Mouse (Mus musculus): ENCODE data around the gene Tmem255b. TPM values are rescaled to one million over a fixed set of nuclear protein-coding genes. Genes with fewer than 3 reads are reported as not detected.

The Tmem255b gene
- 10 to 100 TPM in 1 of 2 experiments, 1 to 10 TPM in 1; 9.3 to 11.1 TPM for total RNA-seq (2021)
- long read RNA-seq, partial matches to known transcripts: 0 of 4 reads
- long read RNA-seq, other reads (novel, unspliced or antisense): 3 of 4 reads

DNA sequence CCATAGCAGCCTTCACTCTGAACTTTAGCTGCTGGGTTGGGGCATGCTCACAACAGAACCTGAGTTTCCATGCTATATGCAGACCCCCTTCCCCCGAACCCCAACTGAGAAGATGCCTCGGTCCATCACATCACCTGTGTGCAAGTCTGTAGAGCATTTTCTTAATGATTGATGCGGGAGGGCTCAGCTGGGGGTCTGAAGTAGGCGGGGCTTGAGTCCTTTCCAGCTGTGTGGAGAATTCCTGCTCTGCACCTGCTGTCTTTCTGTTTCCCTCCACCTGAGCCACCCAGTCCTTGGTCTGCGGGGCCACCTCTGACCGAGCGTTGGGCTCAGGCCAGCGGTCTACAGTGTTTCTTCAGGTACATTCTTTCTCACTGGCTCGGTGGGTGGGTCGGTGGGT is at the start of gene Tmem255b:
Gene Tmem255b, plus strand, starts transcription at position 301 of the 400 bp plus-strand sequence.
- DNase-seq (ENCODE audit: low spot score in 2 of 2): no peak

DNA sequence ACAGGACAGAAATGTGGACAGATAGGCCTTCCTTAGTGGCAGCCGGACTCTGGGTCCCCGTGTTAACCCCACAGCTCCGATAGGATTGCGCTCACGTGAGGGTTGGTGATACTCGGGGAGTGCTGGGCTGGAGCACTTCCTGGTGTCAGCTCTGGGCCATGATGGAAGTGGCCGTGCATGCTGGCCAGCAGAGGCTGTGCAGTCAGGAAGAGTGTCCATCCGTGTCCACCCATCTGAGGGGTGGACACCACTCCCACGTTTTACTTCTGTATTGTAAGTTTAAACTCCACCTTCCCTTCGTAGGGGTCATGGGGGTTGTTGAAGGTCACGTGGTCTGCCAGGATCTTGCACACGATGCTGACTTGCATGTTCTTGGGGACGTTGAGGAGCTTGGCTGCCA is 48.6 kb upstream of the Tmem255b start:
- no peak for DNase-seq (ENCODE audit: low spot score in 2 of 2)

DNA sequence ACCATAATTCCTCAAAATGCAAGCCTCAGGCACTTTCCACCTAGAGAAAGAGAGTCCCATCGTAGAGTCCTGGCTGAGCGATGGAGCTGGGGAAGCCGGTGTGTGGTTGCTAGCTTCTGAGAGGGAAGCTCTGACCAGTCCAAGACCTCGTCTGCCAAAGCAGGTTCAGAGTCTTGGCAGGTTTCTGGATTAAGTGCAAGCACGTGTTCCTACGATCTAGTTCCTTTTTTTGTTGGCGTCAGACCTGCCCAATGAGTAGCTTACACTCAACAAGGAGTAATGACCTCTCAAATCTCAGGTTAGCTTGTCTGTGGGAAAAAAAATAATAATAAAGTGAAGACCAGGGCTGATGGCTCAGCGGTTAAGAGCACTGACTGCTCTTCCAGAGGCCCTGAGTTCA is 47.3 kb upstream of the Tmem255b start:
- DNase-seq (ENCODE audit: low spot score in 2 of 2): no peak

DNA sequence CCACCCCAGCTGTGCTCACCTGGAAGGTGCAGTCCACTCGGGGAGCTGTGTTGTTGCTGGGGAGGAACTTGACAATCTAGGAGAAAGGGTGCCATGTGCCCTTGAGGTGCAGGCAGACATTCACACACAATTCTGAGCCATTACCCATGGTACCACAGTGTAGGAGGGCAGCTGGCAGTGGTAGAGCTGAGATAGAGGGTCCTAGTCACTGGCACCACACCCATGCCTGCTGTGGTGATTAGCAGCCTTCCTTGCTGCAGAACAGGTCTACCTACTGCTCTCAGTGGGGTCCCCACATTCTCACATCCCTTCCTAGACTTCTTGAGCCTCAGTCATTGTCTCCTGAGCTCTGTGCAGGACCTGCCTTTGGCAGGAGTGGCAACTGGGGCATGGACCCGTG is 46.2 kb upstream of the Tmem255b start:
- no peak for DNase-seq (ENCODE audit: low spot score in 2 of 2)

DNA sequence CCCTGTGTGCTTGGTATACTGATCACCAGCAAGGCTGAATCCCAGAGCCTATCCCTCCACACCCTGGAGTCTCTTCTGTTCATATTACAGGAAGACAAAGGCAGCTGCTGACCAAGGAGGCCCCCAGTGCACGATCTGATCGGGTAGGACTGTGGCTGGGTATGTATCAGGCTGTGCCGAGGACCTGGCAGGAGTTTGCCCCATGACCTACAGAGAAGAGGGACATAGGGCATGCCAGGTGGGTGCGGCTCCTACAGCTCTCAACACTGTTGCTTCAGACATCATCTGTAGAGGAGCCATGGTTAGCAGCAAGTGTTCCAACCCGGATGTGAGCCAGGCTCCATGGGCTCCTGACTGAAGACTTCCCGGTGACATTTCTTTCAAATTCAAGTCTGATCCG is 41.1 kb upstream of the Tmem255b start:
- no peak for DNase-seq (ENCODE audit: low spot score in 2 of 2)

DNA sequence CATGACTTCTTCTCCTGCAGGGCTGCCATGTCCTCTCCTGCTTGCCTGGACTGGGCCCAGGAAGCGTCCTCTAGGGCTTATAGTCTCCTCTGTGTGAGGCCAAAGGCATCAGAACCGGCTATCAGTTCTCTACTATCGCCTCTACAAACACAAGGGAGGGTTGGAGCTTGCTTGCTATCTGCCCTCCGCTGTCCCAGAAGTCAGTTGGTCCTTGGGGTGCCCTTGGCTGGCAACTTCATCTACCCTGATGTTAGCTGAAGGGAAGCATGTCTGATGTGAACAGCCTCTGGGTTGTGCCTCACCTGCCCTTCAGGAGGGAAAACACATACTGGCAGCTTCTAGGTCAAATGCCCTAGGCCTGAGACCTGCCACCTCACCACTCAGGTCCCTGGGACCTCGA is 38.3 kb upstream of the Tmem255b start, which contains the start of gene Atp4b:
Gene Atp4b, minus strand, starts transcription at position 101 of the 400 bp plus-strand sequence.
- DNase-seq (ENCODE audit: low spot score in 2 of 2): no peak

DNA sequence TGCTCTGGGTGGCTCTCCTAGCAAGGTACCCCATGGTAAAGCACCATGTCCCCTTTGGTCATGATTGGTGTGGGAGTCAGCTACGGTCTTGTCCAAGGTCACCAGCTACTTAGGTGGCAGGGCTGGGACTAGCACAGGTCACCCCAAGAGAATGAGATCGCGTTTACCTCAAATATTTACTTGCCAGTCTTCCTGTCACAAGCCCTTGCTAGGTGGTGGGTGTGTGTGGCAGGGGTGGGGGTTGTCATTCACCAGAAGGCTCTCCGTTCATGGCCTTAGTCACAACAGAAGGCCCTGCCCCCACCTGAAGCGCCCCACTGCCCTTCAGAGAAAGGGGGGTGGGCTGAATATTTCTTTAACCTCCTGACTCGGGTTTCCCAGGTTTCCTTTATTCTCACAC is 31.5 kb upstream of the Tmem255b start:
- DNase-seq (ENCODE audit: low spot score in 2 of 2): no peak

DNA sequence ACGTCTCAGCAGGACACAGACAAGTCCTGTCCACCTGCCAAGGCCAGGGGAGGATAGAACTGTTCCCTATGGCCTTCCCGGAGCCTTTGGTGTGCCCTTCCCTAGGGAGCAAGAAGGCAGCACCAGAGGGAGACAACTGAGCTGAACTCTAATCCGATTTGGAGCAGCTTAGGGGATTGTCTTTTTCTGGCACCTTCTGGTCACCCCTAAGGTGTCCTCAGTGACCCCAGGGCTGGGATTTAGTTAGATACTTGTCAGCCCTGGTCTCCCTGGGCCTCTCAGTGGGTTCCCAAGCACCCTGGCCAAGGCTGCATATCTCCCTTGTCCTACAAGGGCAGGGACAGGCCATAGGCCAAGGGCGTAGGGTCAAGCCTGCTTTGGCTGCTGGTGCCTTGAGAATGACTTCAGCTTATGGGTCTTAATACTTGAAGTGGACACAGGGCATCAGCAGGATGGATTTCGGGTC is 30.3 kb upstream of the Tmem255b start, which contains the start of gene Grk1:
Gene Grk1, plus strand, starts transcription at position 416 of the 466 bp plus-strand sequence.
- no peak for DNase-seq (ENCODE audit: low spot score in 2 of 2)

DNA sequence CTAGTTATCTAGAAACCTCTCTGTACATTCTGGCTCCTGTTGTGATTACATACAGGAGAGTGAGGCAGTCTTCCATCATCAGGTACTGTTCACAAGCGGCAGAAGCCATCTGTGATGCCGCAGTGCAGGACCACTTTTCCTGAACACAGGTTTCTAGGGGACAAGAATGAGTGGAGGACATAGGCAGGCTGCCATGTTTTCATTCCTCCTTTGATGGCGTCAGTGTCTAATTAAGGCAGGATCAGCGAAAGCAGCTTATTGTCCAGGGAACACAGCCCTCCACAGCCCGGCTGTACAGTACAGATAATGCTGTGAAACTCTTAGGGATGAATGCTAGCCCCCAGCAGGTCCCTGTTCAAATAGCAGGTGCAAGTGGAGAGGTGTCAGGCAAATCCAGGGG is 29.0 kb upstream of the Tmem255b start:
- no peak for DNase-seq (ENCODE audit: low spot score in 2 of 2)

DNA sequence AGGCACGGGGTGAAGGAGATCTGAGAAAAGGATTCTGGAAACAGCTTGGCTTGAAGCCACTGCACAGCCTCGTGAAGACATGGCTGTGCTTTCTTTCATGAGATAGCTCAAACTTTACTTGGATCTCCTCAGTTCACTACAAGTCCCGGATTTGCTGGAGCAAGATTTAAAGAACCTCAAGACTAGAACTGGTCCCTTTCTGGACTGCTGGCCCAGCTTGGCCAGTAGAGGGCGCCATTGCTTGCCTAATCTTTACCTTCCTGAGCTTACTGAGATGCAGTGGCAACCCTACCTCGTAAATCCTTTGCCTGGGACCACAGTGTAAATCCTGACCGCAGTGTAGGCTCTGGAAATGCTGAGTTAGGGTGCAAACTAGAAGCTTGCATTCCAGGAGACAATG is 23.4 kb upstream of the Tmem255b start:
- DNase-seq (ENCODE audit: low spot score in 2 of 2): peak; percentile 78 to 82

DNA sequence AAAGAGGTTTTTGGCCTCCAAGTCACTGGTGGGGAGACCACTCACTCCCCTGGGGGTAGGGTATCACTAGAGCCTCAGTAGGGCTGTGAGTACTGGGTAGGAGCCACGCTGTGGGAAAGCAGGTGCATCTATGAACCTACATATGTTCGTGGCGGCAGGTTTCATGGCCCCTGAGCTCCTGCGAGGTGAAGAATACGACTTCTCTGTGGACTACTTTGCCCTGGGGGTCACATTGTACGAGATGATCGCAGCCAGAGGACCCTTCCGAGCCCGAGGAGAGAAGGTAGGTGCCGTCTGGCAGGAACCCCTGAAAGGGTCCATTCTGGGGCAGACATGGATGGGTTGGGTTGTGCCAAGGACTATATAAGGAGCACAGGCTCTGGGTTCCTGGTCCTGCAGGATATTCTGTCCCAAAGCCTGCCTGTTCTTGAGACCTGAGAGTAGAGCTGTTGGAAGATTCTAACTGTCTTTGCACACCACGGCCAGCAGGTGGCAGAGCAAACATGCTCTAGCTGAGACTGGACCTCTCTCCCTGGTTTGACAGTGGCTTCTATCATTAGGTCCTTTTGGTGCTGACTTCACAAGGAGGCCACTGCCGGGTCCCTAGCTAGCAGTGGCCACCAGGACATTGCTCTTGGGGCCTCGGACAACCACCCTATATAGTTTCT is 22.0 kb upstream of the Tmem255b start:
- peak; percentile 74 to 76 for DNase-seq (ENCODE audit: low spot score in 2 of 2)

DNA sequence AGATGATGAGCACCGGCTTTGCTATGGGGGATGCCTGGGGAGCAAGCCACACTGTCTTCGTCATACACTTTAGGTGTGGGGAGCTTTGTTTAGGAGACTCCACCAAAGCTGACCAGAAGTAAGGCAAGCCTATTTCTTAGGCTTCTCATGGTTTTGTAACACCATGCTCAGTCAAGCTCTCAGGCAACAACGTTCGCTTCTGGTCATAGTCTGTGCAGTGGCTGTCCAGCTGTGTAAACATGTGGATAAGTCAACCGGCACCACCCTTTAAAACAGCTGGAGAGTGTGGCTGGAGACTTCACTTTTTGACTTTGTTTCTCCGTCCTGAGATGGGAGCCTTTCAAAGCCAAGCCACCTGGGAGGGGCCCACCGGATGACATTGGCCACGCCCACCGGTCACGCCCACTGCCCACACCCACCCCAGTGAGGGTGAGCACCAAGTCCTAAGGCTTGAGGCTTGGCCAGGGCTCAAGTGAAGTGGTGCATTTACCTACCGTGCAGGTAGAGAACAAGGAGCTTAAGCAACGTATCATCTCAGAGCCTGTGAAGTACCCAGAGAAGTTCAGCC is 21.1 kb upstream of the Tmem255b start:
- no peak for DNase-seq (ENCODE audit: low spot score in 2 of 2)

DNA sequence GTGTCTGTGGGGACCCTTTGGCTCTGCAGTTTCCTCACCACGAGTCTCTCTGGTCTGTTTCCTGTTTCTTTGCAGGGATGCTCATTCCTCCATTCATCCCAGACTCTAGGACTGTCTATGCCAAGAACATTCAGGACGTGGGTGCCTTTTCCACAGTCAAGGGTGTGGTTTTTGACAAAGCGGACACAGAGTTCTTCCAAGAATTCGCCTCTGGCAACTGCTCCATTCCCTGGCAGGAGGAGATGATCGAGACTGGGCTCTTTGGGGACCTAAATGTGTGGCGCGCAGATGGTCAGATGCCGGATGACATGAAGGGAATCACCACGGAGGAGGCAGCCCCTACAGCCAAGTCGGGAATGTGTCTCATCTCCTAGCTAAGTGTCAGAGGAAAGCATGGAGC is 19.1 kb upstream of the Tmem255b start:
- DNase-seq (ENCODE audit: low spot score in 2 of 2): no peak

DNA sequence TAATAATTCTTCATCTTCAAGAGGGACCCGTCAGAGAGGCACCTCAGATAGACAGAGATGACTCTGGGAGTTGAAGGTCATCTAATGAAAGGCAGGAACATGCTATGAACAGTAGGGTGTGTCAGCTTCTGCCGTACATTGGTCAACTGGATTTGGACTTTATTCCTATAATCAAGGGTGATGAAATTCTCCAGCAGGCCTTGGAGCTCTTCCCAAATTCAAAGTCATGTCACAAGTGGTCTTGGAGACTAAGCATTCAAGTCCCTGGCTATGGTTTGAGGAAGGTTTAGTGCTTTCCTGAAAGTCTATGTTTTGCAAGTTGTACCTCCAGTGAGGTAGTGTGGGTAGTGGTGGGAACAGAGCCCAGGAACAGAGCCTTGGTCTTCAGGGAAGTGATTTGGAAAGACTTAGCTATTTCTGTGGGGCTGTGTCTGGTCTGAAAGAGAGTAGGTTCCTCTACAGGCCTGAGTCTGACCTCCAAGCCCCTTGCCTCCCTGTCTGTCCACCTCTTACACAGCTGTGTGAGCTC is 15.8 kb upstream of the Tmem255b start:
- no peak for DNase-seq (ENCODE audit: low spot score in 2 of 2)

DNA sequence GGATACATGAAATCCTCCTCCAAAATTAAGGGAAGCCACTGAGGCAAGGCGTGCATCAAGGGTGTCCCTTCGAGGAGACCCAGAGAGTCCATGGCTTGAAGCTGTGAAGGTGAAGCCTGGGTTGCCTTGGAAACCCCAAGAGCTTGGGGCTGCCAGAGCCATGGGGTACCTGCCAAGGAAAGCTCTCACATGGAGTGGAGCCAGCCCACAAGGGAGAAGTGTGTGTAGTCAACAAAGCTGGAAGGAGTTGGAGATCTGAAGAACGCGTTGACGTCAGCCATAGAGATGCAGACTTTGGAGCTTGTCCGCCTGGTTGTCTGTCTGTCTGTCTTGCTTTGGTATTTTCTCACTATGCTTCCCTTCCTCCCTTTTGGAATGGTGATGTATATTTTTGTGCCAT is 14.0 kb upstream of the Tmem255b start:
- no peak for DNase-seq (ENCODE audit: low spot score in 2 of 2)

DNA sequence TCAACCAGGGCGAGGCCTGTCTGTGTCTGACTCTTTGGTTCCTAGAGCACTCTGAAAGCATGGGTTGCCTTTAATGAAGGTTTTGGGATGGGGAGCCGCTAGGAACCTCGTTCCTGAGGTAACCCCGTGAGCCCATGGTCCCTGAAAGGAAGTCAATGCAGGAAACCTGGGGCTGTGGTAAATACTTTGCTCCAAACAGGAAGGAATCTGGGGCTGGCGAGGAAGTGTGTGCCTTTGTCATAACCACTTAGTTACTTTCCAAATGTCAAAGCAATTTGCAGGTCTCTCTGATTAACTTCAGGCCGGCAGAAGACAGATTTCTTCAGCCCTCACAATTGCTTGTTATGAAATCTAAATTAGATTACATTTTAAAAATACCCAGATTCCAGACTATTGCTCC is 7.6 kb upstream of the Tmem255b start:
- no peak for DNase-seq (ENCODE audit: low spot score in 2 of 2)

DNA sequence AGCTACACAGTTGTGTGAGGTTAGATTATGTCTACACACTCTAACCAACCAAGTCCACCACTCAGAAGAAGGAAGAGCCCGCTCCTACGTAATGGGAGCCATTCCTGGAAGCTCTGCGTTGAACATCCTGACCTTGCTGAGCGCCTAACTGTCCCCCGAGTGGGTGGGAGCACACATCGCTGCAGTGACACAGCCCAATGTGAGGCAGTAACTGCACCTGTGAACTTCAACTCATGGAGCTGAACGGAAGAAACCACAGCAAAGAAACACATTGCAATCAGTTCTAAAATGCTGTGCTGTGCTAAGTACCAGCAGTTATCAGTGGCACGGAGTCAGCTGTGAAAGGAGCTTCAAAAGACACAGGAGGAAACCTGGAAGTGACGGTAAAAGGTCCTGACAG is 6.8 kb upstream of the Tmem255b start:
- no peak for DNase-seq (ENCODE audit: low spot score in 2 of 2)

DNA sequence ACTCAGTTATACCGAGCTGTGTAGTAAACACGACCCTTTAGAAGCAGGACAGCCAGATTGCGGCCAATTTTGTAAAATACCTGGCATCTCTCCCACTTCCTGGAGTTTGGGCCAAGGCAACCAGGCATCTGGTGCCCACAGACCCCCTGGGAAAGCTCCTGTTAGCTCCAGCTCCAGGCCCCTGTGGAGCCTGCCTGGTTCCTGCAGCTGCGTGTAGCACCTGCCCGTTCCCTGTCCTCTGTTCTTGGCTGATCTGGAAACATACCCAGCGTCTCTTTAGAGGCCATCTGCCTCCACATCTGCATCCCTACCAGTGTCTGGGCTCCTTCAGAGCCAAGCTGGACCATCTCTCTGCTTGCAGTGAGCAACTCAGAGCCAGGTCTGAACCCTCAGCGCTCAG is 4.6 kb upstream of the Tmem255b start:
- DNase-seq (ENCODE audit: low spot score in 2 of 2): peak in 1 of 2 experiments; percentile 33

DNA sequence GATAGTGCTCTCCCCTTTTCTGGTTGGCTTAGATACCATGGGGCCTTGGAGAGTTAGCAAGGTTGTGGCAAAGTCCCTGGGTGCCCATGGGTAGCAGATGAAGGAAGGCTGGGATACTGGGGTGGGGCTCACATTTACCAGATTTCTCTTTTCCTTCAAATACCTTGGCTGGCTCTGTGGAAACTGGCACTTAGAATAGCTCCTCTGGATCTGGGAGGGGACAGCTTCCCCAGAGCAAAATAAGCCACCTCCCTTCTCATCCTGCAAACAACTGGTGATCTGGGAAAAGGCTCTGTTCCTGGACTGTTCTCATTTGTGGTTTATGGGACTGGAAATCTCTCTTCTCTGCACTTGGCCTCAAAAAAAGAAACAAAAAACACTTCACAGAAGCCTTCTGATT is 4.1 kb upstream of the Tmem255b start:
- no peak for DNase-seq (ENCODE audit: low spot score in 2 of 2)

DNA sequence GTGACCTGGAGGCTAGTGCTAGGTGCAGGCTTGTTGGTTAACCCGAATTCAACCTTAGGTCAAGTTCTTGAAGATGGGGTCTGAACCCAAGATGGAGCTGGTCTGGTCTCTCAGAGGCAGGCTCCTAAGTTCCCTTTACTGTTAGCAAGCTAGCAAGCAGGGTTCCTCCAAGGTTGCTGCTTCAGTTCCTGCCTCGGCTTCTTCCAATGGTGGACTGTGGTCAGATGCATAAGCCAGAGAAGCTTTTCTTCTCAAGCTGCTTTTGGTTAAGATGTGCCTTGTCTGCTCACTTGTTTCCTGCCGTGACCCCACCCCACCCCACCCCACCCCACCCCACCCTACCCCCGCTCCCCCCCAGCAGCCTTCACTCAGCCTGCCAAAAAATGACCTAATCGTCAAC is 1.9 kb upstream of the Tmem255b start:
- no peak for DNase-seq (ENCODE audit: low spot score in 2 of 2)

DNA sequence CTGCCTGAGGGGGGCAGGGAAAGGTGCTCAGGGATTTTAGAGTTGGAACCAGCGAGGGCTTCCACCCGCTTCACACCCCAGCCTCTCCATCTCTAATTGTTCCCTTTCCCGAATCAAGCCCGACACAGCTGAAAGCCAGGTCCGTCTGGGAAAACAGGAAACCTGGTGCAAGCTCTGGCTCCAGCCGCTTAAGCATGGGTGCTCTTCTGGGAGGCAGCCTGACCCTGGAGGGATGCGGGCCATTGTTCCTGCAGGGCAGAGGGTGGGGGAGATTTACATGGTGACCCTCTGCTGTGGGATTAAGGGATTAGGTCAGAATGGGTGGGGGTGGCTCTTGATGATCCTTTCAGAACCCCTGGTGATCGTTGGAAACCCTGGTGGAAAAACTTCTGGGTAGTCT is 1.1 kb downstream of the Tmem255b start:
- no peak for DNase-seq (ENCODE audit: low spot score in 2 of 2)

DNA sequence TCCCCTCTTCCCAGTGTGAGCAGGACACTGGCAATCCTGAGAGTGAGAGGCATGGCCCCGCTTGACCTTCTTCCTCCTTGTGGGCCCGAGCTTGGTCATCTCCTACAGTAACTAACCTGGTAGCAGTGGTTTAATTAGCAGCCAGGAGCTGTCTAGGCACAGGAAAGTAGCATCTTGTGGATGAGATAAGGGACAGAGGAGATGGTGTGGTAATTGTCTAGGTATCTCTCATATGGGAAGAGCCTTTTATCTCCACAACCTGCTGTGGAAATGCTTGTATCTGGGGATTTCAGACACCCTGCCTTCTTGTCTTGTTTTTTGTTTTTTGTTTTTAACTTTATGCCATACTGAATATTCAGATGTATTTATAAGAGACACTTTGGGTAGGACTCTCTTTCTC is 2.5 kb downstream of the Tmem255b start:
- no peak for DNase-seq (ENCODE audit: low spot score in 2 of 2)

DNA sequence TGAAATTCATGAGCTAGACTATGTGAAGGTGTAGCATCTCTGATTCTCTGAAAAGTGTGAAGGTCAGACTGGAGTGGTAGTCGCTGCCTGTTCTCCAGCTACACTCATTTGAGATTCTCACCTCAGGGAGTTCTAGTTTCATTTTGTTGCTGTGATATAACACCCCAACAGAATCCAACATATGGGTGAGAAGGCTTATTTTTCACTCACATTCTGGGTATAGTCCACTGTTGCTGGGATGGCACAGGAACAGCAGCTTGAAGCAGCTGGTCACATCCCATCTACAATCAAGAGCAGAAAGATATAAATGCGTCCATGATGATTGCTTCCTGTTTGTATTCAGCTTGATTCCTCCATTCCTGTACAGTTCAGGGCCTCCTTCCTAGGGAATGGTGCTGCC is 7.2 kb downstream of the Tmem255b start:
- DNase-seq (ENCODE audit: low spot score in 2 of 2): no peak

Data from layer of hippocampus, postnatal 10 days (tissue).